Mouse (Mus musculus) CH12.LX (cell line): Measurements from ENCODE around the gene Cd27. TPM values are rescaled to one million over a fixed set of nuclear protein-coding genes. Genes with fewer than 3 reads are reported as not detected.

Experiments
- DNase-seq: peaks from one replicate; pipeline ENCODE4 v3.0.0-alpha.2; 2013; ENCODE audit errors: extremely low read depth
- H3K27ac ChIP-seq: 2 replicates; pipeline ENCODE4 v1.5.1; 2012; ENCODE audit warnings: low read depth, mild to moderate bottlenecking, control low read depth, moderate library complexity; ENCODE audit not compliant: insufficient read depth
- H3K27me3 ChIP-seq: replicated peaks from 2 replicates; pipeline ENCODE3; 2012; ENCODE audit warnings: inconsistent platforms
- H3K36me3 ChIP-seq, 2 experiments: replicated peaks in 1 of 2; 2 replicates each; pipeline versions ENCODE3 to v1.6.1; 2012; ENCODE audit warnings: inconsistent platforms in 1 of 2, low read length in 1 of 2, mild to moderate bottlenecking in 1 of 2, mixed read lengths in 1 of 2, moderate library complexity in 1 of 2; ENCODE audit not compliant: control insufficient read depth in 1 of 2, insufficient read depth in 1 of 2
- H3K4me1 ChIP-seq, 2 experiments: 2 replicates each; pipeline ENCODE4 v1.6.1; 2012; ENCODE audit warnings: inconsistent platforms in 1 of 2, moderate library complexity in 1 of 2; ENCODE audit not compliant: insufficient read depth in 2 of 2, control insufficient read depth in 1 of 2
- H3K4me2 ChIP-seq: 2 replicates; pipeline ENCODE4 v1.6.1; 2012; ENCODE audit warnings: low read depth, mild to moderate bottlenecking, control low read depth; ENCODE audit not compliant: poor library complexity, insufficient read depth, severe bottlenecking
- H3K4me3 ChIP-seq, 3 experiments: fragments of 150-350 bp in 1 of 3; sonication (generic) in 1 of 3; replicated peaks in 1 of 3; 2 replicates each; pipeline versions ENCODE3 to v1.5.1; 2011 to 2012; ENCODE audit warnings: low read depth in 2 of 3, low read length in 2 of 3, mild to moderate bottlenecking in 2 of 3, moderate library complexity in 2 of 3, control low read depth in 1 of 3, improper control_type of control experiment in 1 of 3, inconsistent platforms in 1 of 3, mixed read lengths in 1 of 3; ENCODE audit not compliant: poor library complexity in 1 of 3
- H3K79me2 ChIP-seq: replicated peaks from 2 replicates; pipeline ENCODE4 v1.6.1; 2012; ENCODE audit warnings: mild to moderate bottlenecking, moderate library complexity; ENCODE audit not compliant: control insufficient read depth, poor library complexity, insufficient read depth, severe bottlenecking; ENCODE audit errors: extremely low read depth
- H3K9ac ChIP-seq: 2 replicates; pipeline ENCODE4 v1.6.1; 2012; ENCODE audit warnings: low read depth, mild to moderate bottlenecking, control low read depth, moderate library complexity; ENCODE audit not compliant: insufficient read depth
- H3K9me3 ChIP-seq: replicated peaks from 2 replicates; pipeline ENCODE3; 2012; ENCODE audit warnings: low read length, inconsistent platforms, mixed read lengths
- BHLHE40 ChIP-seq: IDR thresholded peaks from 2 replicates; pipeline ENCODE4 v1.6.1; 2011; ENCODE audit warnings: mild to moderate bottlenecking, low read depth, low read length, improper control_type of control experiment
- CHD1 ChIP-seq: IDR thresholded peaks from 2 replicates; pipeline ENCODE4 v1.6.1; 2012; ENCODE audit warnings: low read depth, low read length, improper control_type of control experiment, inconsistent platforms
- CHD2 ChIP-seq: IDR thresholded peaks from 2 replicates; pipeline ENCODE4 v1.6.1; 2011; ENCODE audit warnings: low read length, improper control_type of control experiment
- CTCF ChIP-seq, 2 experiments: IDR thresholded peaks in 1 of 2; conservative IDR thresholded peaks in 1 of 2; 2 replicates each; pipeline ENCODE4 v1.5.1; 2011 to 2012; ENCODE audit warnings: low read depth in 2 of 2, low read length in 2 of 2, improper control_type of control experiment in 1 of 2, inconsistent platforms in 1 of 2, mild to moderate bottlenecking in 1 of 2, moderate library complexity in 1 of 2
- E2F4 ChIP-seq: IDR thresholded peaks from 2 replicates; pipeline ENCODE4 v1.6.1; 2011; ENCODE audit warnings: low read depth, low read length, improper control_type of control experiment; ENCODE audit not compliant: insufficient replicate concordance
- EP300 ChIP-seq: IDR thresholded peaks from 2 replicates; pipeline ENCODE4 v1.6.1; 2011; ENCODE audit warnings: low read length, improper control_type of control experiment
- HCFC1 ChIP-seq: IDR thresholded peaks from 2 replicates; pipeline ENCODE4 v1.6.1; 2012; ENCODE audit warnings: low read depth, mild to moderate bottlenecking, inconsistent platforms, low read length, improper control_type of control experiment
- JUN ChIP-seq: IDR thresholded peaks from 2 replicates; pipeline ENCODE4 v1.6.1; 2011; ENCODE audit warnings: low read depth, mild to moderate bottlenecking, low read length, improper control_type of control experiment, moderate library complexity; ENCODE audit not compliant: insufficient read depth
- JUND ChIP-seq: conservative IDR thresholded peaks from 2 replicates; pipeline ENCODE4 v1.6.1; 2011; ENCODE audit warnings: low read depth, low read length, improper control_type of control experiment
- KAT2A ChIP-seq: IDR thresholded peaks from 2 replicates; pipeline ENCODE4 v1.6.1; 2012; ENCODE audit warnings: low read length, improper control_type of control experiment, inconsistent platforms; ENCODE audit not compliant: insufficient replicate concordance
- MAFK ChIP-seq: IDR thresholded peaks from 2 replicates; pipeline ENCODE4 v1.6.1; 2011; ENCODE audit warnings: low read length, improper control_type of control experiment; ENCODE audit not compliant: insufficient replicate concordance
- MAX ChIP-seq: IDR thresholded peaks from 2 replicates; pipeline ENCODE4 v1.6.1; 2011; ENCODE audit warnings: low read length, improper control_type of control experiment
- MAZ ChIP-seq: IDR thresholded peaks from 2 replicates; pipeline ENCODE4 v1.6.1; 2012; ENCODE audit warnings: low read depth, mild to moderate bottlenecking, inconsistent platforms, low read length, improper control_type of control experiment, moderate library complexity
- MXI1 ChIP-seq: IDR thresholded peaks from 2 replicates; pipeline ENCODE4 v1.6.1; 2011; ENCODE audit warnings: mild to moderate bottlenecking, low read depth, low read length, improper control_type of control experiment
- MYC ChIP-seq: IDR thresholded peaks from 2 replicates; pipeline ENCODE4 v1.6.1; 2011; ENCODE audit warnings: low read depth, mild to moderate bottlenecking, improper control_type of control experiment, low read length
- NELFE ChIP-seq: IDR thresholded peaks from 2 replicates; pipeline ENCODE4 v1.6.1; 2011; ENCODE audit warnings: low read depth, low read length, improper control_type of control experiment
- RAD21 ChIP-seq: IDR thresholded peaks from 2 replicates; pipeline ENCODE4 v1.6.1; 2011; ENCODE audit warnings: low read depth, mild to moderate bottlenecking, low read length, improper control_type of control experiment, moderate library complexity
- RCOR1 ChIP-seq: conservative IDR thresholded peaks from 2 replicates; pipeline ENCODE4 v1.6.1; 2012; ENCODE audit warnings: low read depth, mild to moderate bottlenecking, inconsistent platforms, low read length, improper control_type of control experiment
- SMC3 ChIP-seq: IDR thresholded peaks from 2 replicates; pipeline ENCODE4 v1.6.1; 2011; ENCODE audit warnings: low read depth, low read length, improper control_type of control experiment
- TBP ChIP-seq: conservative IDR thresholded peaks from 2 replicates; pipeline ENCODE4 v1.6.1; 2011; ENCODE audit warnings: low read depth, low read length, improper control_type of control experiment
- TCF12 ChIP-seq: IDR thresholded peaks from 2 replicates; pipeline ENCODE4 v1.6.1; 2014; ENCODE audit warnings: low read depth, mild to moderate bottlenecking, inconsistent platforms, low read length, improper control_type of control experiment
- UBTF ChIP-seq: IDR thresholded peaks from 2 replicates; pipeline ENCODE4 v1.6.1; 2012; ENCODE audit warnings: low read depth, mild to moderate bottlenecking, inconsistent platforms, low read length, improper control_type of control experiment, moderate library complexity
- USF1 ChIP-seq: IDR thresholded peaks from 2 replicates; pipeline ENCODE4 v1.6.1; 2014; ENCODE audit warnings: low read depth, mild to moderate bottlenecking, inconsistent platforms, low read length, improper control_type of control experiment
- ZC3H11A ChIP-seq: IDR thresholded peaks from 2 replicates; pipeline ENCODE4 v1.6.1; 2012; ENCODE audit warnings: low read depth, mild to moderate bottlenecking, inconsistent platforms, low read length, improper control_type of control experiment
- ZMIZ1 ChIP-seq: IDR thresholded peaks from 2 replicates; pipeline ENCODE4 v1.6.1; 2012; ENCODE audit warnings: low read depth, mild to moderate bottlenecking, inconsistent platforms, low read length, improper control_type of control experiment
- ZNF384 ChIP-seq: IDR thresholded peaks from 2 replicates; pipeline ENCODE4 v1.6.1; 2012; ENCODE audit warnings: low read depth, low read length, improper control_type of control experiment, inconsistent platforms
- dilution Hi-C: fragments of 300-500 bp; cut with MboI; formaldehyde crosslinking; loops from 2 replicates; pipeline ENCODE4 v1.14.3; 2020; ENCODE audit warnings: low sequenced_read_pairs; ENCODE audit not compliant: extremely low pct_unique_long_range_greater_than_20kb, extremely low pct_ligation_motif_present
- in situ Hi-C: fragments of 300-500 bp; cut with MboI; formaldehyde crosslinking; loops from 3 replicates; pipeline ENCODE4 v1.14.3; 2019; ENCODE audit warnings: low sequenced_read_pairs, low pct_ligation_motif_present, low pct_unique_long_range_greater_than_20kb, mixed read lengths
- polyA plus RNA-seq: library from polyadenylated mRNA; unstranded; fragments of >175 nt; gene quantifications from 2 replicates; pipeline ENCODE4 v1.2.1, GENCODE M21; 2012; ENCODE audit warnings: low read depth; ENCODE audit not compliant: insufficient read length
- total RNA-seq, 2 experiments: library from RNA; depleted of rRNA; stranded (reverse); fragments of 300-350 nt in 1 of 2; fragments of >200 nt in 1 of 2; gene quantifications; 2 replicates each; pipeline ENCODE4 v1.2.3; 2012 to 2014

Gene Cd27
- total and polyA plus RNA-seq, 3 experiments = 0.54 TPM; not detected in 2

- no peak for DNase-seq
- Histone ChIP-seq H3K9me3 (no peaks in the 10 kb centered on the region), H3K4me1 (peaks cover 0 to 21% of the 10 kb centered on the region in 2 experiments; a peak in 2 of 4 replicates), H3K9ac (peak overlapping the region; percentile 63), H3K27me3 (no peaks in the 10 kb centered on the region), H3K27ac (no peak overlapping the region), H3K79me2 (peaks cover 39% of the 10 kb centered on the region), H3K36me3 (peaks cover 37 to 56% of the 10 kb centered on the region in 2 experiments), H3K4me2 (peak overlapping the region; percentile 69), H3K4me3 (peak overlapping the region; percentile 81 to 100 (median 87))
- no peak for TF ChIP-seq RCOR1
- no peak for TF ChIP-seq KAT2A
- no peak for TF ChIP-seq CHD1
- TF ChIP-seq MAFK = no peak
- TF ChIP-seq UBTF = no peak
- no peak for TF ChIP-seq ZMIZ1
- no peak for TF ChIP-seq ZC3H11A
- TF ChIP-seq ZNF384 = no peak
- no peak for TF ChIP-seq EP300
- no peak for TF ChIP-seq CHD2
- TF ChIP-seq USF1 = no peak
- TF ChIP-seq MXI1 = no peak
- TF ChIP-seq JUND = no peak
- no peak for TF ChIP-seq MAZ
- no peak for TF ChIP-seq TCF12
- no peak for TF ChIP-seq TBP
- TF ChIP-seq JUN = no peak
- no peak for TF ChIP-seq NELFE
- TF ChIP-seq MAX = no peak
- TF ChIP-seq CTCF (conservative IDR thresholded peaks at IDR 0.05 in 1 of 2, IDR thresholded peaks at IDR 0.05 in 1 of 2; ENCODE audit: low read depth in 2 of 2, low read length in 2 of 2) = no peak
- in situ Hi-C loops = no loop called here
- dilution Hi-C loops = no loop called here
These were observed 46.0 kb downstream of the Cd27 start for GRCm38 (mm10) chr6:125190816-125191215.

GRCm38 (mm10) chr6:125186203-125186602, 50.6 kb downstream of the Cd27 start:
- H3K9ac ChIP-seq = no peak overlapping the region
- in situ Hi-C loops = no loop called here
- H3K79me2 ChIP-seq = peaks cover 25% of the 10 kb centered on the region
- H3K9me3 ChIP-seq = no peaks in the 10 kb centered on the region
- H3K36me3 ChIP-seq = peaks cover 68 to 80% of the 10 kb centered on the region in 2 experiments
- H3K4me3 ChIP-seq = no peak overlapping the region
- no peaks in the 10 kb centered on the region for H3K27me3 ChIP-seq
- peaks cover 0 to 13% of the 10 kb centered on the region in 2 experiments; a peak in 2 of 4 replicates for H3K4me1 ChIP-seq
- dilution Hi-C loops = no loop called here
- no peak overlapping the region for H3K4me2 ChIP-seq
- no peak for TF ChIP-seq MAZ
- no peak for TF ChIP-seq EP300
- TF ChIP-seq MAFK = no peak
- TF ChIP-seq SMC3 = no peak
- no peak for TF ChIP-seq RAD21
- no peak for TF ChIP-seq JUN
- TF ChIP-seq MAX = no peak
- TF ChIP-seq BHLHE40 = no peak
- TF ChIP-seq E2F4 = no peak
- no peak for TF ChIP-seq HCFC1
- no peak for TF ChIP-seq CHD1
- TF ChIP-seq NELFE = no peak
- TF ChIP-seq MXI1 = no peak
- TF ChIP-seq CTCF (conservative IDR thresholded peaks at IDR 0.05 in 1 of 2, IDR thresholded peaks at IDR 0.05 in 1 of 2; ENCODE audit: low read depth in 2 of 2, low read length in 2 of 2) = no peak
- no peak for TF ChIP-seq MYC
- H3K27ac ChIP-seq = no peak overlapping the region
- DNase-seq = no peak
